Mouse (Mus musculus) kidney, postnatal 0 days (tissue): ENCODE measurements at regions not wholly inside any gene's neighbourhood (a gene's known extent, or its start where the extent isn't known, plus 50 kb on each side); places are given as distances from the start of the nearest gene placed in this dataset.
A peak's percentile ranks its signal among the peaks of the same experiment; 100 is the strongest.

Experiments
- ATAC-seq: fragments of 200-750 bp; cut with Nextera tagmentation; replicated peaks from 2 replicates; pipeline ENCODE4 v1.8.0; 2017; ENCODE audit warnings: low read depth, moderate number of reproducible peaks, moderate TSS enrichment, moderate library complexity; ENCODE audit not compliant: low FRiP score
- DNase-seq: peaks from one replicate; pipeline ENCODE4 v3.0.0-alpha.2; 2016; ENCODE audit warnings: low spot score
- H3K27ac ChIP-seq: fragments of 300-500 bp; sonication (generic); 2 replicates; pipeline ENCODE4 v1.5.1; 2014; ENCODE audit warnings: mild to moderate bottlenecking
- H3K27me3 ChIP-seq: fragments of 300-500 bp; sonication (generic); 2 replicates; pipeline ENCODE4 v1.6.1; 2014; ENCODE audit warnings: low read length, mixed read lengths; ENCODE audit not compliant: insufficient read depth
- H3K36me3 ChIP-seq: fragments of 300-500 bp; sonication (generic); 2 replicates; pipeline ENCODE4 v1.6.1; 2014; ENCODE audit warnings: low read length, mixed read lengths; ENCODE audit not compliant: insufficient read depth
- H3K4me1 ChIP-seq: fragments of 300-500 bp; sonication (generic); replicated peaks from 2 replicates; pipeline ENCODE4 v1.6.1; 2014; ENCODE audit warnings: antibody characterized with exemption, low read length, mixed read lengths; ENCODE audit not compliant: insufficient read depth
- H3K4me2 ChIP-seq: fragments of 300-500 bp; sonication (generic); 2 replicates; pipeline ENCODE4 v1.6.1; 2014; ENCODE audit warnings: mild to moderate bottlenecking, low read length, moderate library complexity, mixed read lengths
- H3K4me3 ChIP-seq: fragments of 300-500 bp; sonication (generic); replicated peaks from 2 replicates; pipeline ENCODE4 v1.5.1; 2014; ENCODE audit warnings: low read depth, low read length
- H3K9ac ChIP-seq: fragments of 300-500 bp; sonication (generic); 2 replicates; pipeline ENCODE4 v1.6.1; 2014; ENCODE audit warnings: low read depth, low read length
- H3K9me3 ChIP-seq: fragments of 300-500 bp; sonication (generic); replicated peaks from 2 replicates; pipeline ENCODE4 v1.6.1; 2016; ENCODE audit warnings: low read length, inconsistent platforms, mixed read lengths
- CTCF ChIP-seq: IDR thresholded peaks from 2 replicates; pipeline ENCODE4 v1.5.1; 2016; ENCODE audit warnings: antibody characterized with exemption, low read depth, mild to moderate bottlenecking, moderate library complexity
- WGBS: fragments of 180-500 bp; shearing (Covaris S2); extraction: QIAGEN DNeasy Blood & Tissue Kit; methylation state at CpG from one replicate; pipeline ENCODE4 v1.1.7; 2014; 5-methylcytosine and 5-hydroxymethylcytosine counted together

DNA sequence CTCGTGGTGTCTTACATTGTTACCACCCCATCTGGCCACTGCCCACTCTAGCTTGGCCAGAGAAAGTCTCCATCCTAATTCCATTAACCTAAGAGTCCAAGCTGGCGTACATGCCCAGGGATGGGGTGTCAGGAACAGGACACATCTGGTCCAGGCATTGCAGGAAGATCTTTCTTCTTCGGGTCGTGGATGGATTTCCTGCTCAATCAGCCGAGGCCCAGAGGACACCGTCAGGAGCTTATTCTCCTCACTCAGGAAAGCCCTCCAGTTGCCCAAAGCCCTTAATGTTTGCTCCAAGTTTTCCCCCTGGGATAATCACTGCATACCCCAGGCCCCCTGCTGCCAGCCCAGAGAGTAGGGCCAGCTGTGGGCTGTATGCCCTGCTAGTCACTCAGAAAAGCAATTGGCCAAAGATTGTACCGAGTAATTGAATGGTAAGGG, 172.2 kb upstream of the Zfp703 start:
- Histone ChIP-seq H3K9me3 (no peaks in the 10 kb centered on the region), H3K4me3 (no peak overlapping the region), H3K36me3 (no peaks in the 10 kb centered on the region), H3K27me3 (peaks cover 8% of the 10 kb centered on the region; the same call in 1 of the 2 replicates), H3K4me1 (peaks cover 3% of the 10 kb centered on the region), H3K27ac (no peak overlapping the region), H3K4me2 (no peak overlapping the region), H3K9ac (no peak overlapping the region)
- 0 out of 2 replicates have a peak, but pooled peaks have one; percentile 3 for TF ChIP-seq CTCF
- peak; percentile 19 for DNase-seq
- no peak for ATAC-seq
- 21% methylated on average over 7 of the region's 7 CpGs for WGBS

DNA sequence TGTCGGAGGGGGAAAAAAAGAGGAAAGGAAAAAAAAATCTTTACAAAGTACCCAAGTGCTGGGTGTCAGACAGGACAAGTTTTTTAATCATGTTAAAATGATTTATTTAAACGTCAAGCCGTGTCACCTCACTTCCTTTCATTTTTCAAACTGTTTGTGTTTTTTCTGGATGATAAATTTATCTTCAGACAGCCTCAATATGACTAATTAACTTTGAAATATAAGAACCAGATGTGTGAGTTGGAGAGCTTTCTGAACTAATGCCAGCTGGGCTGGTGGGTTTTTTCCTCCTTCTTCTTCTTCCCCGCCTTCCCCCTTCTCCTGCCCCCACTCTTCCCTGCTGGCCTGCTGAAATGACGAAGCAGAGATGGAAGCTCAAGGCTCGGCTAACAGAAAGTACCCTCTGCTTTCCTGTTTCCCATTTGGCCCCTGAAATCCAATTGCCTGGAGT, 171.7 kb upstream of the Zfp703 start:
- H3K27me3 ChIP-seq, result peaks cover 13% of the 10 kb centered on the region; the same call in 1 of the 2 replicates
- DNase-seq, result peak; percentile 82

GRCm38 (mm10) chr8:26808111-26808651, 168.9 kb upstream of the Zfp703 start:
- Histone ChIP-seq H3K27me3 (peaks cover 7% of the 10 kb centered on the region; the same call in 1 of the 2 replicates), H3K9me3 (no peaks in the 10 kb centered on the region), H3K4me3 (no peak overlapping the region), H3K9ac (no peak overlapping the region), H3K27ac (no peak overlapping the region), H3K4me2 (no peak overlapping the region), H3K36me3 (no peaks in the 10 kb centered on the region), H3K4me1 (peaks cover 3% of the 10 kb centered on the region)
- 23% methylated on average over 11 of the region's 11 CpGs for WGBS
- ATAC-seq (no peak), DNase-seq (peak; percentile 47)
- TF ChIP-seq CTCF, result no peak

More for the DNA sequence above, 171.7 kb upstream of the Zfp703 start:
- H3K4me2 ChIP-seq, result no peak overlapping the region
- no peaks in the 10 kb centered on the region for H3K9me3 ChIP-seq
- ATAC-seq, result no peak
- no peaks in the 10 kb centered on the region for H3K36me3 ChIP-seq
- 19% methylated on average over 6 of the region's 6 CpGs for WGBS
- H3K4me3 ChIP-seq, result no peak overlapping the region
- peaks cover 3% of the 10 kb centered on the region for H3K4me1 ChIP-seq
- no peak overlapping the region for H3K27ac ChIP-seq
- 0 out of 2 replicates have a peak, but pooled peaks have one; percentile 0 for TF ChIP-seq CTCF
- H3K9ac ChIP-seq, result no peak overlapping the region

- Histone ChIP-seq H3K4me1 (peaks cover 3% of the 10 kb centered on the region), H3K4me3 (no peak overlapping the region), H3K27ac (no peak overlapping the region), H3K9ac (no peak overlapping the region), H3K4me2 (no peak overlapping the region), H3K9me3 (no peaks in the 10 kb centered on the region), H3K36me3 (no peaks in the 10 kb centered on the region), H3K27me3 (peaks cover 7% of the 10 kb centered on the region; the same call in 1 of the 2 replicates)
- DNase-seq (peak; percentile 54), ATAC-seq (no peak; the same call in 1 of the 2 replicates)
- WGBS, result 29% methylated on average over 3 of the region's 3 CpGs
- no peak for TF ChIP-seq CTCF
Measured at GRCm38 (mm10) chr8:26808771-26809170, 168.4 kb upstream of the Zfp703 start.

DNA sequence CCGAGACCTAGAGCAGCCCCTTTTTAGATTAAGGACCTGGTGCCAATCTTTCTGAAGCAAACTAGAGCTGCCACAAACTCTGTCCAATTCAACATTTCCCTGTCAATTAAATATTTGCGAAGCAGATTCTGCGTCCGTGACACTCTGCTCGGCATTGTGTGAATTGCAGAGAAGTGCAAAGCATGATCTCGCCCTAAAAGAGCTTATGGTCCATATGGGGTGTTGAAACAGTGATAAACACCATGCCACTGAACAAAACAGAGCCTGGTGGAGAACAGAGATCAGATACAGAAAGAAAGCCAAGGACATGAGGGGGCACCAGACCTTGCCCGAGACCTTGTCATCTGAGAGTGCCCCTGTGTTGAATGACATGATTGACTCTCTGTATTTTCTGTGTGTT, 167.2 kb upstream of the Zfp703 start:
- Histone ChIP-seq H3K9me3 (no peaks in the 10 kb centered on the region), H3K9ac (no peak overlapping the region), H3K4me3 (no peak overlapping the region), H3K27ac (no peak overlapping the region), H3K4me2 (no peak overlapping the region), H3K36me3 (no peaks in the 10 kb centered on the region), H3K27me3 (peaks cover 7% of the 10 kb centered on the region; the same call in 1 of the 2 replicates), H3K4me1 (peaks cover 3% of the 10 kb centered on the region)
- no peak for TF ChIP-seq CTCF
- DNase-seq, result no peak
- ATAC-seq, result no peak
- 93% methylated on average over 7 of the region's 7 CpGs for WGBS

GRCm38 (mm10) chr8:26811533-26812236, 165.4 kb upstream of the Zfp703 start:
- 81% methylated on average over 12 of the region's 12 CpGs for WGBS
- no peak for ATAC-seq

More at GRCm38 (mm10) chr8:26811533-26812236, 165.4 kb upstream of the Zfp703 start:
- TF ChIP-seq CTCF, result no peak
- Histone ChIP-seq H3K9me3 (no peaks in the 10 kb centered on the region), H3K9ac (no peak overlapping the region), H3K36me3 (no peaks in the 10 kb centered on the region), H3K4me1 (no peaks in the 10 kb centered on the region; the same call in 1 of the 2 replicates), H3K4me3 (no peak overlapping the region), H3K27me3 (peaks cover 7% of the 10 kb centered on the region; the same call in 1 of the 2 replicates), H3K27ac (no peak overlapping the region), H3K4me2 (no peak overlapping the region)
- no peak for DNase-seq
